Mouse (Mus musculus): ENCODE results near the gene Olfr164.

Gene Olfr164

DNA sequence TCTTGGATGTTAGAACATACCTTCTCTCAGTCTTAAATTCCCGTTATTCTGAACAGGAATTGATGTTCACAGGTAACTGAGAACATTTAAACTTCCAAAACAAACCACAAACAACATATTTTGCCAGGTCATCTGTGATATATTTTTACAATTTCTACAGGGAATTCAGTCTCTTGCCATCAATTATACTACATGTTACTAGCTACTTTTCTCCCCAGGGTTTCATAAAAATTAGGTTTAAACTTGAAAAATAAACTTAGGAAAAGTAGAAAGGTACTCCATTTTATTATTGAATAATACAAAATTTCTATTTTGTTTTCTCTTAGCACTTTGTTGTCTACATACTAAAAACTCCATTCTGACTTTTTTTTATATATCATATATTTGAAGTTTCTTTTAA is at the start of gene Olfr164:
Olfr164 (minus strand) TSS at position 101 of the 400 bp plus-strand sequence.
- no peak for DNase-seq

DNA sequence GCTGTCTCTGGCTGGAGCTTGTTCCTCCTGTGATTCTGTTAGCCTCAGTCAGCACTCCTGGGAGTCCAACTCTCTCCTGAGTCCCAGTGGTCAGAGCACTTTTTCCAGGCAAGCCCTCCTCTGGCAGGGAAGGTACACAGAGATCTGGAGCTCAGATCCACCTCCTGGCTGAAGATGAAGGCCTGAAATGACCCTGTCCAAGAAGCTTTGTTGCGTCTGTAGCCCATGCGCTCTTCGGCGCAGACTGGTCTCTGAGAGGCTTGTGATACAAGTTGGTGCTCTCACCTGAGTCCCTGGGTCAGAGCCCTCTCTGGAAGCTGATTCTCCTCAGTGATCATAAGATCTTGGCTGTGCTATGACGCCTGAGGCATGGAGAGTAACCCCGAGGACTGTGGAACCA is 35.2 kb upstream of the Olfr164 start:
- no peak for DNase-seq

- DNase-seq = no peak
Observed at GRCm38 (mm10) chr16:19263235-19263634, 50.6 kb downstream of the Olfr164 start.

DNA sequence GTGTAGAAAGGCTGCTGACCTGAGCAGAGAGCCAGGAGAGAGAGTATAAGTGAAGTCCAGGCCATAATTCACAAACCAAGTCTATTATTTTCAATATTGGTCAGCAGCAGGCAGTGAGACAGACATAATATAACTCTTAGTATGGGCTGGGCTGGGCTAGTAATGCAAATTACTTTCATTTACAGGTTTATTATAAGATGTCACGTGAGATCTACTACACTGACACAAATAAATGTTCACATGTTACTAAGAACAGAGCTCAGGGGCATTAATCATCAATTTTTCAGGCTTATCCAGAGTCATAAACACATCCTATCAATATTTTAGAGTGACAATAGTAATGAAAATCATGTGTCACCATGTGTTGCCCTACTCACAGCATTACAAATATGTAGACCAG is 53.1 kb downstream of the Olfr164 start:
- DNase-seq = no peak

DNA sequence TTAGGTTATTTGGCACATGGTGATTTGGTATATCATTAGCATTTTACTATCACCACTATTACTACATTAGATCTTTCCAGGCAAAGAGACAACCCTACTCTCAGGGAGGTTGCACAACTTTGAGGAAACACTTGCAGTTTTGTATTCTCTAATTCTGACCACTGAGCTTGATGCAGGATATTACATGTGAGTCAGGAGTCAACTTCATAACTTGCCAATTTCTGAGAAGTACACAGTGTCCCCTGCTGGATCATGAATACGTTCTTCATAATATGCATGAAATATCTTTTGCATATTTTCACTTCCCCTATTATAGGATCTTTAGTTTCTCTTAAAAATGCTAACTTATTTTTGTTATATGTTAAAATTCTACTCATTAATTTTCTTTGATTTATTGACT is 68.0 kb downstream of the Olfr164 start:
- no peak for DNase-seq

- no peak for DNase-seq
Observed at GRCm38 (mm10) chr16:19241539-19242025, 72.3 kb downstream of the Olfr164 start.

DNA sequence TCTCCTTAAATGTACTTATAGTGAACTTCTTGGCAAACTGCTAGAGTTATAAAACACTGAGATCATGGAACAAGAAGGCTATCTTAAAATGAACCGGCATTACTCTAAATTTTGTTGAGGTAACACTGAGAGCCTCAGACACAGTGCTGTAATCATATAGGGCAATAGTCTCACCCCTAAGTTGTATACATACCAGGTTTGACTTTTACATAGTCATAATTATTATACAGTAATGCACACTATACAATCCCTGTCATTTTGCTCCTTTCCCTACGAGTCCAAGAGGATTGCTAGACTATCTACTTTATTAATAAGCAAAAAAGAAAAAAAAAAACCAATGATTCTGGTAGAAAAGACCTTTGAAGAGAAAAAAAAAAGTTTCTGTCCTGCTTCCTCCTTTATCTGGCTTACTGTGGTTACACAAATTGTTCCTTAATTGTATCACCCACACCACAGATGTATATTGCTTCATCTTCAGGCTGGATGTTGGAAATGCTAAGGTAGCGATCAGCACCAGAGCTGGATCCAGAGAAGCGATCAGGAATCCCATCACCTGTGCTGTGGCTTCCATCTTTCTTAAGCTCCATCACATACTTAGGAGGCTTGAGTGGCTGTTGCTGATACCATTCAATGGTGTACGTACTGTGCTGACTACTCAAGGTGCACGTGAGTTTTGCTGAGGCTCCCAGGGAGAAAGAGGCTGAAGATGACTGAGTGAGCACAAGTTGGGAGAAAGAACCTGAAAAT is 72.9 kb downstream of the Olfr164 start:
- no peak for DNase-seq

DNA sequence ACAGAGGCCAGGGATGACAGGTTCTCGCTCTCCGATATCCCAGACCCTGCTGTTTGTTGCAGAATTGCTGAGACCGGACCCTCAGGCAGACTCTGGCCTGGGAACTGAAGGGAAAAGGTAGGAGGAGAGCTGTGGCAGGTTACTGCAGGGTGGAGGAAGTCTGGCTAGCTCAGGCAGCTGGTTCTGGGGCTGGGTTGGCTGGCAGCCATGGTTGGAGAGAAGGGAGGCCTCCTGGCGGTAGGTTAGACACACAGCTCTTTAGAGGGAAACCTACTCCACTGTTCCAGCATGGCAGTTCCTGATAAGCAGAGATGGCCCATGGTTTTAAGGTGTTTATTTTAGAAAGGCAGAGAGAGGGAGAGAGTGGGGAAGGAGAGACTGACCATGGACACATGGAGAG is 77.1 kb downstream of the Olfr164 start:
- DNase-seq = no peak
